Mouse (Mus musculus) limb, embryonic 14.5 days (tissue): ENCODE measurements around the gene Steap3. TPM values are rescaled to one million over a fixed set of nuclear protein-coding genes. Genes with fewer than 3 reads are reported as not detected.

Experiments
- ATAC-seq: fragments of 200-750 bp; cut with Nextera tagmentation; 2 replicates; pipeline ENCODE4 v1.8.0; 2017; ENCODE audit warnings: low read depth, moderate number of reproducible peaks, moderate TSS enrichment; ENCODE audit not compliant: low FRiP score
- DNase-seq: peaks from one replicate; pipeline ENCODE4 v3.0.0-alpha.2; 2015; ENCODE audit warnings: low spot score
- H3K27ac ChIP-seq: fragments of 300-500 bp; sonication (generic); replicated peaks from 2 replicates; pipeline ENCODE4 v1.5.1; 2014; ENCODE audit warnings: low read depth, mild to moderate bottlenecking, low read length, moderate library complexity, mixed read lengths
- H3K27me3 ChIP-seq: fragments of 300-500 bp; sonication (generic); 2 replicates; pipeline ENCODE4 v1.6.1; 2014; ENCODE audit warnings: low read length, mixed read lengths; ENCODE audit not compliant: control insufficient read depth, insufficient read depth
- H3K36me3 ChIP-seq: fragments of 300-500 bp; sonication (generic); 2 replicates; pipeline ENCODE4 v1.6.1; 2014; ENCODE audit warnings: mild to moderate bottlenecking, low read length, moderate library complexity, mixed read lengths; ENCODE audit not compliant: control insufficient read depth, insufficient read depth
- H3K4me1 ChIP-seq: fragments of 300-500 bp; sonication (generic); 2 replicates; pipeline ENCODE4 v1.6.1; 2014; ENCODE audit warnings: antibody characterized with exemption, low read length, mixed read lengths; ENCODE audit not compliant: control insufficient read depth, insufficient read depth
- H3K4me2 ChIP-seq: fragments of 300-500 bp; sonication (generic); replicated peaks from 2 replicates; pipeline ENCODE4 v1.6.1; 2014; ENCODE audit warnings: low read depth, mild to moderate bottlenecking, low read length, moderate library complexity; ENCODE audit not compliant: severe bottlenecking
- H3K4me3 ChIP-seq: fragments of 300-500 bp; sonication (generic); replicated peaks from 2 replicates; pipeline ENCODE4 v1.5.1; 2014; ENCODE audit warnings: low read length
- H3K9ac ChIP-seq: fragments of 300-500 bp; sonication (generic); 2 replicates; pipeline ENCODE4 v1.6.1; 2014; ENCODE audit warnings: mild to moderate bottlenecking, low read depth, low read length, moderate library complexity; ENCODE audit not compliant: severe bottlenecking
- H3K9me3 ChIP-seq: fragments of 300-500 bp; sonication (generic); 2 replicates; pipeline ENCODE4 v1.6.1; 2016; ENCODE audit warnings: low read length; ENCODE audit not compliant: control insufficient read depth
- POLR2A ChIP-seq: fragments of 200-500 bp; IDR thresholded peaks from 2 replicates; pipeline ENCODE4 v1.8.0; 2012; ENCODE audit warnings: inconsistent platforms, mild to moderate bottlenecking, moderate library complexity, borderline replicate concordance; ENCODE audit not compliant: insufficient read depth, insufficient read length; ENCODE audit errors: extremely low read depth
- WGBS: fragments of 180-500 bp; shearing (Covaris S2); extraction: QIAGEN DNeasy Blood & Tissue Kit; methylation state at CpG from one replicate; pipeline ENCODE4 v1.1.7; 2014; 5-methylcytosine and 5-hydroxymethylcytosine counted together
- polyA plus RNA-seq, 2 experiments: library from polyadenylated mRNA; depleted of rRNA in 1 of 2; stranded (reverse) in 1 of 2; unstranded in 1 of 2; fragments of >200 nt; fragmentation: Nextera tagmentation in 1 of 2; extraction: Ambion mirVana in 1 of 2; gene quantifications; 2 replicates each; pipeline versions ENCODE4 v1.2.1 to v1.2.3; 2012 to 2014

The Steap3 gene
- 9.1 and 12.6 TPM in 2 replicates for polyA plus RNA-seq (2012; rRNA removed)
- 7.7 and 8.1 TPM in 2 replicates for polyA plus RNA-seq (2014; fragmentation: Nextera tagmentation; extraction: Ambion mirVana)

- Histone ChIP-seq H3K4me1 (no peaks in the 10 kb centered on the region), H3K9me3 (no peaks in the 10 kb centered on the region), H3K9ac (no peak within 1 kb of the TSS), H3K27ac (no peak within 1 kb of the TSS), H3K4me3 (no peak within 1 kb of the TSS), H3K27me3 (no peaks in the 10 kb centered on the region), H3K4me2 (no peak within 1 kb of the TSS), H3K36me3 (no peaks in the 10 kb centered on the region)
- ATAC-seq = no peak
- WGBS = 91% methylated on average over 5 of the region's 5 CpGs
- no peak for TF ChIP-seq POLR2A
- DNase-seq = no peak
Measured at GRCm38 (mm10) chr1:120272605-120273004, at the start of gene Steap3. Gene Steap3, minus strand, starts transcription at chr1:120272705.

DNA sequence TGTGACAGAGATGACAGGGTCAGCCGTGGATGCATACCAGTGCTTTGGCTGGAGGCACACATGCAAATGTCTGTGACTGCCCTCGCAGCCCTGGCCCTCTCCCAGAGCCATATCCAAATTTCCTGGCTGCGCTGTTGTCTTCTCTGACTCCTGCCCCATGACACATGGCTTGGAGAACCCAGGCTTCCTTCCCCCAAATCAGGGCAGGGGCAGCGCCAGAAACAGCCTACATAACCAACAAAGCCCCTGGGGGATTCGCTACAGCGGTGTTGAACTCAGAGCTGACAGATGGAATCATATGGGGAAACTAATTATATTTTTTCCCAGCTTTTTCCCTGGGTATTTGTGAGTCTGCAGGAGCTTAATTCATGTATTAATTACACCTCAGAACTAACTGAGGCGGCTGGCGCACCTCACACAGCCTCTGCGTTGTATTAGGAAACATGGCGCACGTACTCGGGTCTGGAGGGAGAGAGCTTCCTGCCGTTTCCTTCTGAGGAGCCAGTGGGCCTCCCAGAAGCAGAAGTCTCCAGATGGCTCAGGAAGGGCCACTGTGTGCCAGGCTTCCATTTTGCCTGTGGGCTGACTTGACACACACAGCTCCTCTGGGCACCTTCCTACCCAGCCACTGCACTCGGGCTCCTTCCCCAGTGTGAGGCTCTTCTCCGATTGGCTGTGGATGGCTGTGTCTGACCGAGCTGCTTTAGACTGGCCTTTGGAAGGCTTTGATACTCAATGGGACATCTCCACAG, 48.9 kb upstream of the Steap3 start:
- no peak for TF ChIP-seq POLR2A
- Histone ChIP-seq H3K4me1 (no peaks in the 10 kb centered on the region), H3K9me3 (no peaks in the 10 kb centered on the region), H3K4me2 (no peak overlapping the region), H3K36me3 (no peaks in the 10 kb centered on the region), H3K27ac (no peak overlapping the region), H3K4me3 (no peak overlapping the region), H3K27me3 (no peaks in the 10 kb centered on the region), H3K9ac (no peak overlapping the region)
- WGBS = 75% methylated on average over 16 of the region's 16 CpGs
- DNase-seq (no peak), ATAC-seq (no peak)

- no peak for DNase-seq
- Histone ChIP-seq H3K4me2 (no peak overlapping the region), H3K27me3 (no peaks in the 10 kb centered on the region), H3K9ac (no peak overlapping the region), H3K4me1 (no peaks in the 10 kb centered on the region), H3K27ac (no peak overlapping the region), H3K9me3 (no peaks in the 10 kb centered on the region), H3K4me3 (no peak overlapping the region), H3K36me3 (no peaks in the 10 kb centered on the region)
- TF ChIP-seq POLR2A = no peak
- ATAC-seq = no peak
- WGBS = 66% methylated on average over 2 of the region's 2 CpGs
Measured at GRCm38 (mm10) chr1:120305801-120306200, 33.3 kb upstream of the Steap3 start.

GRCm38 (mm10) chr1:120296936-120297335, 24.4 kb upstream of the Steap3 start:
- Histone ChIP-seq H3K36me3 (no peaks in the 10 kb centered on the region), H3K4me2 (no peak overlapping the region), H3K4me1 (no peaks in the 10 kb centered on the region), H3K27me3 (no peaks in the 10 kb centered on the region), H3K4me3 (no peak overlapping the region), H3K9me3 (no peaks in the 10 kb centered on the region; the same call in 1 of the 2 replicates), H3K27ac (no peak overlapping the region), H3K9ac (no peak overlapping the region)
- TF ChIP-seq POLR2A = no peak
- no peak for DNase-seq
- no peak for ATAC-seq
- WGBS = 90% methylated on average over 2 of the region's 2 CpGs

DNA sequence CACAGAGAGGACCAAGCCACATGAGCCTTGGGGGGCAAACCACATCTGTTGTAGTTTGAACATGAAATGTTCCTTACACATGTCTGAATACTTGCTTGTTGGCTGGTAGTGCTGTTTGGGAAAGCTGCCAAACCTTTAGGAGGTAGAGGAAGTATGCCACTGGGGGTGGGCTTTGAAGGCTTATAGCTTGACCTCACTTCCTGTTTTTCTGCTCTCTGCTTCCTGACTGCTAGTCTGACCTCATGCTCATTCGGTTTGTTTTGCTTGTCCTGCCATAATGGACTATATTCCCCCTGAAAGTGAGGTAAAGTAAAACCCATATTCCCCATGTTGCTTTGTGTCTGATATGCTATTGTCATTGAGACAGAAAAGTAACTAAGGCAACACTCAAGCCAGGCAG, 21.3 kb upstream of the Steap3 start:
- Histone ChIP-seq H3K4me2 (no peak overlapping the region), H3K9ac (no peak overlapping the region), H3K27ac (no peak overlapping the region), H3K4me1 (no peaks in the 10 kb centered on the region), H3K36me3 (no peaks in the 10 kb centered on the region), H3K9me3 (no peaks in the 10 kb centered on the region; the same call in 1 of the 2 replicates), H3K4me3 (no peak overlapping the region), H3K27me3 (no peaks in the 10 kb centered on the region)
- ATAC-seq (no peak), DNase-seq (no peak)
- TF ChIP-seq POLR2A = no peak
- 32% methylated on average over 1 of the region's 1 CpGs for WGBS

GRCm38 (mm10) chr1:120291709-120292108, 19.2 kb upstream of the Steap3 start:
- Histone ChIP-seq H3K9me3 (no peaks in the 10 kb centered on the region; the same call in 1 of the 2 replicates), H3K27ac (no peak overlapping the region), H3K9ac (no peak overlapping the region), H3K4me2 (no peak overlapping the region), H3K36me3 (no peaks in the 10 kb centered on the region), H3K4me1 (no peaks in the 10 kb centered on the region), H3K4me3 (no peak overlapping the region), H3K27me3 (no peaks in the 10 kb centered on the region)
- 78% methylated on average over 3 of the region's 3 CpGs for WGBS
- DNase-seq (no peak), ATAC-seq (no peak)
- no peak for TF ChIP-seq POLR2A
